Mouse (Mus musculus) sigmoid colon, adult 10 weeks (tissue): ENCODE data around the gene Ninj1. TPM values are rescaled to one million over a fixed set of nuclear protein-coding genes. Genes with fewer than 3 reads are reported as not detected.

Experiments
- polyA plus RNA-seq: library from polyadenylated mRNA; stranded (reverse); fragments of 350-450 nt; fragmentation: Illumina TruSeq; extraction: RNeasy Lipid Tissue Mini Kit (QIAGEN cat#74804); gene quantifications from one replicate; pipeline ENCODE4 v1.2.3, GENCODE M21; 2014; ENCODE audit warnings: low read depth, low replicate concordance

Gene Ninj1
- not detected for polyA plus RNA-seq

GRCm38 (mm10) chr13:49187288-49188218, at the start of gene Ninj1:
Gene Ninj1, plus strand, starts transcription at chr13:49187485.

GRCm38 (mm10) chr13:49147858-49148226, 39.4 kb upstream of the Ninj1 start, which contains the start of gene Wnk2:
Gene Wnk2, minus strand, starts transcription at chr13:49148014.

GRCm38 (mm10) chr13:49215504-49216219, 28.4 kb downstream of the Ninj1 start, which contains the start of gene Card19:
Gene Card19, minus strand, starts transcription at chr13:49216037.

Other genes with a start within 250 kb of the Ninj1 start
- 394 TPM for gene Fam120a, start 219.5 kb upstream of the Ninj1 start, polyA plus RNA-seq
- 0.79 TPM for gene Wnk2, start 39.5 kb upstream of the Ninj1 start, polyA plus RNA-seq
- gene Card19, start 28.6 kb downstream of the Ninj1 start, polyA plus RNA-seq = 2.6 TPM
- not detected for gene Susd3, start 61.2 kb downstream of the Ninj1 start, polyA plus RNA-seq
- gene Fgd3, start 132.8 kb downstream of the Ninj1 start, polyA plus RNA-seq = 1.5 TPM
- gene Bicd2, start 154.1 kb downstream of the Ninj1 start, polyA plus RNA-seq = 20.7 TPM
- gene Ippk, start 233.8 kb downstream of the Ninj1 start, polyA plus RNA-seq = 15.4 TPM